Mouse (Mus musculus) layer of hippocampus, adult 11-12 months (tissue): ENCODE data around the gene Megf6.

Source experiments
- DNase-seq: peaks from one replicate; pipeline ENCODE4 v3.0.0; 2022; ENCODE audit warnings: low spot score

Megf6 gene

GRCm38 (mm10) chr4:154170506-154171150 is at the start of gene Megf6:
Gene Megf6, plus strand, starts transcription at chr4:154170730.
- no peak for DNase-seq

DNA sequence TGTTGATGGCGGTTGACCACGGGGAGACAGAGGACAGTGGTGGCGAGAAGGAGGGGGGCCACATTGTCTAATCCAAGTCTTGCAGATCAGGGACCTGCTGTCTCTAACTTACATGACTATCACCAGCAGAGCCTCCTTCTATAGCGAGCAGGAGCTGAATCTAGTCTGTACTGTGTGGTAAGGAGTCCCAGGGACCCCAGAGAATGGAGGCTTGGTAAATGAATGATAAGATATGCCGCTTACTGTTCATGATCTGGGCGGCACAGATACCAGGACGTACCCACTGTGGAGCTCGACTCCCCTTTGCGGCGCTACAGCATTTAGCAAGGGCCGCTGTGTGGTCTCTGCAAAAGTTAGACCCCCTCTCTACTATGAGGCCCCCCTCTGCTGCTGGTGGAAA is 48.7 kb upstream of the Megf6 start:
- no peak for DNase-seq

DNA sequence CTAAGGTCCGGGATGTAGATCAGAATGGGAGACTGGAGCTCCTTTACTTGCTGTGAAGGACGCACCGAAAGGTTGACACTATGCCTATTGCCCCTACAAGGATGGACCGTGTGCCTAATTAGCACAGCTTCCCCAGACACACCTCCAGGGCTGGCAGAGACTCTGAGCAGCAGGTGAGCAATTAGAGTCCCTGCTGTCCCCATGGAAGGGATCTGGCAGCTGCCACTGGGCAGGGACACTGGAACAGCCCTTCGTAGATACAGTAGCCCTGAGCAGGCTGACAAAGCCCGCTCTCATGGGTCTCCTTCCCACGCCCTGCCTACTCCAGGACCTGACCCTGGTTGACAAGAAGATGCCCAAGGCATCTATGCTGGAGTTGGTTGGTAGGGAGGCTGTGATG is 48.2 kb upstream of the Megf6 start:
- DNase-seq = no peak

DNA sequence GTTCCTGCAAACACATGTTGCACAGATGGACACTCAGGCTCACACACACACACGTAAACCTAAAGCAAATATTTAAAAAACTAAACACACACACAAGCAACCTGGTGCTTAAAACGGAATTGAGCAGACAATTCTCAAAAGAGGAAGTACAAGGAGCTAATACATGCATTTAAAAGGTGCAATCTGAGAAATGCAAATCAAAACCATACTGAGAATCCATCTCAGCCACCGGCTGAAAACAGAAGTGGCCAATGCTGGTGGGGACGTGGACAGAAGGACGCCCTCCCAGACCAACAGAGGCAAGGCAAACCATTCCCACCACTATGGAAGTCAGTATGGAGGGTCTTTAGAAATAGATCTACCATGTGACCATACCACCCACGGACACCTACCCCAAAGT is 47.0 kb upstream of the Megf6 start:
- DNase-seq = no peak

DNA sequence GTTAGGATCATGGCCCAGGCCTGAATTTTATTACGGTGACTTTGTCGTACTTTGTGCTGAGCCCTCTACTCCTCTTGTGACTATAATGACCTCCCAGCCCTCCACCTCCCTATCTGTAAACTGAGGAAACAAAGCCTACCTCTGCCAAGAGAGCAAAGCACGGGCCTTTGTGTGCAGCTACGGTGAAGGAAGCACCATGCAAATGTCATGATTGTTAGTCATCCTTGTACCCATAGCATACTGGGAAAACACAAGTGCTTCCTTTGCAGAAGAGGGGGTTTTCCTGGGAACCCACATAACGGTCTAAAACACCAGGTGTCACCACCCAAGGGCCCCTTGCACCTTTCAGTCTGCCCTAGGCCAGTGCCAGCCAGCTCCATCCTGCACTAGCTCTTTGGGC is 45.3 kb upstream of the Megf6 start:
- no peak for DNase-seq

GRCm38 (mm10) chr4:154127273-154127672 is 43.3 kb upstream of the Megf6 start:
- DNase-seq = no peak

DNA sequence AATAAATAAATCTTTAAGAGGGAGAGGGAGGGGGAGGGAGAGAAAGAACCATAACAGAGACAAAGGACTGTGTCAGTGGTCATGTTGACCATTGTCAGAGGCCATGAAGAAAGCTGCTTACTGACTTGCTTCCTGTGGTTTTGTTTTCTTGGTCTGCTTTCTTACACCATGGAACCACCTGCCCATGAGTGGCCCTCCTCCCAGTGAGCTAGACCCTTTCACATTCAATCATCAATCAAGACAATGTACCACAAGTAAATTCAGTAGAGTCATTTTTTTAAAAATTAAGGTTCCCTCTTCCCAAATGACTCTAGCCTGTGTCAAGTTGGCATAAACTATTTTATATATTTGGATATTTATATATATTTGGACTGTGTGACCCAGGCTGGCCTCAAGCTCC is 40.6 kb upstream of the Megf6 start:
- no peak for DNase-seq

DNA sequence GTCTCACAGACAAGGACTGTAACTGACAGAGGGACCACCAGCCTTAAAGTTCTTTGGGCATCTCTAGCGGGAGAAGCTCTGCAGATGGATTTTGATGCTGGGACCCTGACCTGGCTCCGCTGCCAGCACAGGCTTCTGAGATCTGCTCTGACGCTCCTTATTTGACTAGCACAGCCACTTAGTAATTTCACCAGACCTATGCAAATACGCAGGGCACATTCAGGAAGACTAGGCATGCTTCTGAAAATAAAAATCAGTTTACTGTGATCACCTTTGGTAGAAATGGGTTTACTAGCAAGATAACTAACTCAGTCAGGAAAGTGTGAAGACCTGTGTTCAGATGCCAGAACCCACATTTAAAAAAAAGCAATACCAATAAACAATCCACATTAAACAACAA is 38.6 kb upstream of the Megf6 start:
- no peak for DNase-seq

GRCm38 (mm10) chr4:154134803-154135202 is 35.7 kb upstream of the Megf6 start:
- DNase-seq = no peak

GRCm38 (mm10) chr4:154137139-154137538 is 33.4 kb upstream of the Megf6 start:
- DNase-seq = no peak

DNA sequence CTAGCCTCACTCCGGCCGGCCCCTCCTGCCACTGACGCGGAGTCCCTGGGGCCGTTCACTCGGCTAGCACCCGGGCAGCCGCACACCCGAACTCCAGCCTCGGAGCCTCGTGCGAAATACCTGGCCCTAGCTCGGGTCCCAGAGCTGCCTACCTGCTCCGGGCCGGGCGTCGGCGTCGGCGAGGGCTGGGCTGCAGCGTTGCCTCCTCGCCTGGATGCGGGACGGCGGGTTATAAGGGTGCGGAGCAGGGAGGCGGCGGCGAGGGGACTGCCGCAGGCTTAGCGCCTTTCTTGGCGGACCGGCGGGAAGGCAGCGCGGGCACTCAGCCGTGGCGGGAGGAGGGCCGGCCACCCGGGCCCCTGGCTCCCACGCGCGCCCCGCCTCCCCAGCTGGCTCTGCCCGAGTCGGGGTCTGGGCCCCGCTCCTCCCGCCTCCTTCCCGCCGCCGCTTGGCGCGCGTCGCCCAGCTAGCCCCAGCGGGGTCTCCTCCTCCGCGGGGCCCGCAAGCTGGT is 30.8 kb upstream of the Megf6 start:
- DNase-seq = no peak

DNA sequence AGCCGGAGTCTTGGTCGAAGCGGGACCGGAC is 30.5 kb upstream of the Megf6 start, which contains the start of gene Trp73:
Trp73 (minus strand) TSS at position 27 of the 31 bp plus-strand sequence.
- DNase-seq = no peak

GRCm38 (mm10) chr4:154140213-154141008 is 30.1 kb upstream of the Megf6 start:
- no peak for DNase-seq

DNA sequence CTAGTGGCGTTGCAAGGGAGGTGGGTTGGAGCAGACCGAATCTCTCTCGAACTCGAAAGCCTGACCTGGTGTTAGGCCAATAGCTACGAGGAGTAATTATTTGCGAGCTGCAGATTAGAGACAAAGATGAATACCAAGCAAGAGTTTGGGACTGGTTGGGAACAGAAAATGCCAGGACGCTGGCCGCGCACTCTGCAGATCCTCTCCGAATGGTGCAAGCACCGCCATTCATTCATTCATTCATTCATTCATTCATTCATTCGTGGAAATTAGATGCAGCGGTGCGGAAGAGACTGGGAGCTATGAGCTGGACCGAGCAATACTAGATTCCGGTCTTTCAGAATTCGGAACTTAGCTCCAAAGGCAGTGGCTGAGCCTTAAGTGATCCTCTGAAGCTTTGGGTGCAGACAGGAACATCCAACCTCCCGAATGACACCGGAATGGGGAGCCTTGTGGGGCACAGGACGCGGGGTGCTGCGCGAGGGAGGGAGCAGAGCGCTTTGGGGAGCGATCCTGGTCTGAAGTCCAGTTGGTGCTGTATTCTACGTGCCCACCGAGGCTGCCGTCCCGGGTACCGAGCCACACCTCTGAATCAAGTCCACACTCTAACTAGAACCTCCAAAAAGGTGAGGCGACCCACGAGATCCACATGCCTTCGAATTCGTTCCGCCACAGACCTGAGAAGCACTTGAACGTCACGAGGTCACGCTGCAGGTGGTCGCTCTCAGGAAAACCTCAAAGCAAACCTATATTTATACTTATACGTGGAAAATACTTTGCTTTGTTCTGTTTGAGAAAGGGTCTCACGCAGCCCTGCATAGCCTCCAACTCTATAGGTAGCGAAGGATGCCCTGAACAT is 29.3 kb upstream of the Megf6 start:
- no peak for DNase-seq

DNA sequence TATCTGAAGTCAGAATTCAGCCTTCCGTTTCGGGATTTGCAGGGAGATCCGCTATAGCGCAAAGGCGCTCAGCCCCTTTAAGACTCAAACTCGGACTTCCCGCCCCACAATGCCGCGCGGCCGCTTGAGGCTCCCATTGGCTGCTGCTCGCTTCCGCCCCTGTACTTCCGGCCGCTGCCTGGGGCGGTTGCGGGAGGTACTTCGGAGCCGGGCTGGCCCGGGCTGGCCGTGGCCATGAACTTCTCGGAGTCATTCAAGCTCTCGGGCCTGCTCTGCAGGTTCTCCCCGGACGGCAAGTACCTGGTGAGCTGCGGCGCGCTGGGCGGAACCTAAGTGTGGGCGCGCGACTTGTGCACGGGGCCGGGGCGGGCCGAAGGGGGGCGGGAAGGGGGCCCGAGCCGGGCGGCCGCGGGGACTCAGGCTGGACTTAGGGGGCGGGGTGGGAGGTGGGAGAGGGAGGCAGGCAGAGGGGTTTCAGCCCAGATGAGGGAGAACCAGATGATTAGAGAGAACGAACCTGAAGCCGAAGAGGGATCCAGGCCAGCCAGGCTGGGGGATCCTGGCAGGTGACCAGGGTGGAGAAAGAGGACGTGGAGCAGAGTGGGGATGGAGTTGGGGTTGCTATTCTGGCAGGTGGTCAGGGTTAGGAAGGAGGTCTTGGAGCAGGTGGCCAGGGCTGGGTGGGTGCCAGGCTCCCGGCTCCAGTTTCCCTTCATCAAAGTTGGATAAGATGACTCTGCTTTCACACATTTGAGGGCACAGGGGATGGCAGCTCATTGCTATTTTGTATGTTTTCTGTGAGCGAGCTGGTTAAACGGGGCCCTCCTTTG is 28.1 kb upstream of the Megf6 start, which contains the start of gene Wrap73:
Wrap73 (plus strand) TSS at position 162 of the 830 bp plus-strand sequence.
- peak; percentile 88 for DNase-seq

- DNase-seq = no peak
Measured at GRCm38 (mm10) chr4:154144712-154145111, 25.8 kb upstream of the Megf6 start.

GRCm38 (mm10) chr4:154146342-154146741 is 24.2 kb upstream of the Megf6 start:
- DNase-seq = no peak

- DNase-seq = no peak
Measured at GRCm38 (mm10) chr4:154154104-154154503, 16.4 kb upstream of the Megf6 start.

DNA sequence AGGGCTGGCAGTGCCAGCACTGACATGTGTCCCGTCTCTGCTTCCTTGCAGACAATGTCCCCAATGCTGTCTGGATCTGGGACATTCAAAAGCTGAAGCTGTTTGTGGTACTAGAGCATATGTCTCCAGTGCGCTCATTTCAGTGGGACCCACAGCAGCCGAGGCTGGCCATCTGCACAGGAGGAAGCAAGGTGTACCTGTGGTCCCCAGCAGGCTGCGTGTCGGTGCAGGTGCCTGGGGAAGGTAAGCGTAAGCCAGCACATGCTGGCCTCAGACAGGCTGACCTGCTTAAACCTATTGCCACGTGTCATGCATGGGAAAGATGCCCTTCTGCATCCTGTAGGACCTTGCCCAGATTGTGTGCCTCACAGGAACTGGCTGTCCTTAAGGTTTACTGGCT is 14.5 kb upstream of the Megf6 start:
- DNase-seq = no peak

DNA sequence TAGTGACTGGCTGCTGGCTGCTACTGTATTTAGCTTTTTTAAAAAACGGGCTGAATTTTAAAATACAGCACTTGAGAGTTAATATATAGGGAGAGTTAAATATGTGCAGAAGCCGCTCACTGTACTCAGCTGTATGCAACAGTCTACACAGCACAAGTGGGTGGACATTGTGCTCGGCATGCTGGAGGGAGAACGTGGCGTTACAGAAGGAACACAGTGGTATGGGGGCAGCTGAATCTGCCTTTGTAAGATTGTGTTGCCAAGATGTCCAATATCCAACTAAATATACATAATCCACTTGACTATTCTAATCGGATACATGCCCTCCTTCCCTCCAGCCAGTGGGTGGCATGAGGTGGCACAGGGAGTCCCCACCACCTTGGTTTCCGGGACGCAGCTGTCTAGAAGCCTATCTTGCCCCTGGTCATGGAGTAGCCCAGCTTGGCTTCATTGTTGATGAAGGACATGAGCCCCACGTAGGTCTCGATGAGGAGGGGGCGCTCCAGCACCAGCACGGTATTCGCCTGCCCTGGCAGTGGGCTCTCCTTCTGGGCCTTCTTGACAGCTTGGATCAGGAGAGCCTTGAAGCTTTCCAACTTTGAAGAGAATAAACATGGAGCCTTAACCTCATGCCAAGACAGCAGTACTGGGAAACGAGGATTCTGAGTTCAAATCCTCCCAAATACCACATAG is 12.4 kb upstream of the Megf6 start:
- DNase-seq = no peak

DNA sequence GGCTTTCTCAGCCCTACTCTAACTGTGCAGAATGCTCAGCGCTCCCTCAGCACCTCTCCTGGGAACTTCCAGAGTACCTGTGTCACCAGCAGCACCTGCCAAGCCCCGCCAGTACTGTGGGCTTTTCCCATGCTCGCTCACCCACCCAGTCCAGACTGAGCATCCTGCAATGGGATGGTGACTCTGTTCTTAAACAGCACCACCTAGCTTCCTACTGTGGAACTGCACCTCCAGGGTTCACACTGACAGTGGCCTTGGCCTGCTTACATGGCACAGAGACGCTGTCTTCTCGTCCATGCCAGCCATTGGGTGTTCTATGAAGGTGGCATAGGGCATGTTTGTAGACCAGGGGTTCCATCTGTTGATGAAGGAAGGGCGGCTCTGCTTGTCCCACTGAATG is 11.5 kb upstream of the Megf6 start:
- peak; percentile 90 for DNase-seq
